Mouse (Mus musculus): ENCODE measurements around the gene Meltf. TPM values are rescaled to one million over a fixed set of nuclear protein-coding genes. Genes with fewer than 3 reads are reported as not detected.
A peak's percentile ranks its signal among the peaks of the same experiment; 100 is the strongest.

The Meltf gene
- total and polyA plus RNA-seq, 3 experiments = not detected

GRCm38 (mm10) chr16:31932840-31933697 is 54.5 kb downstream of the Meltf start:
- Histone ChIP-seq H3K27me3 (ENCODE audit: control insufficient read depth in 1 of 2, insufficient read depth in 2 of 2, low read length in 2 of 2) (no peaks in the 10 kb centered on the region), H3K79me2 (ENCODE audit: control insufficient read depth, insufficient read depth, low read length, poor library complexity) (no peaks in the 10 kb centered on the region), H3K9me3 (replicated peaks; ENCODE audit: insufficient read depth, low read length) (no peaks in the 10 kb centered on the region), H3K9ac (ENCODE audit: control insufficient read depth, low read depth, low read length, poor library complexity, severe bottlenecking) (peak overlapping the region; percentile 39), H3K4me1 (ENCODE audit: control insufficient read depth in 1 of 2, insufficient read depth in 2 of 2, low read length in 2 of 2) (peaks cover 0 to 6% of the 10 kb centered on the region in 2 experiments; a peak in 1 of 4 replicates), H3K27ac (ENCODE audit: control insufficient read depth, low read depth, low read length) (no peak overlapping the region), H3K36me3 (ENCODE audit: control insufficient read depth in 1 of 2, insufficient read depth in 2 of 2, low read length in 2 of 2) (no peaks in the 10 kb centered on the region), H3K4me3 (ENCODE audit: control insufficient read depth in 1 of 2, insufficient read depth in 1 of 2, low read depth in 2 of 2, low read length in 2 of 2) (peak overlapping the region; percentile 49 to 71)
- peak; percentile 94 for DNase-seq (ENCODE audit: low read depth, low spot score)
- TF ChIP-seq CHD2 (IDR thresholded peaks at IDR 0.05; ENCODE audit: low read length) = no peak
- peak; percentile 48 for TF ChIP-seq USF1 (IDR thresholded peaks at IDR 0.05; ENCODE audit: low read depth, low read length)
- TF ChIP-seq MYB (IDR thresholded peaks at IDR 0.05; ENCODE audit: low read depth, low read length) = no peak
- TF ChIP-seq POLR2AphosphoS5 (IDR thresholded peaks at IDR 0.05; ENCODE audit: borderline replicate concordance, low read depth, low read length) = no peak
- TF ChIP-seq TBP (IDR thresholded peaks at IDR 0.05; ENCODE audit: low read depth, low read length) = no peak
- peak; percentile 36; the same call in 1 of the 2 replicates for TF ChIP-seq NELFE (IDR thresholded peaks at IDR 0.05; ENCODE audit: low read depth, low read length)
- TF ChIP-seq ELF1 (IDR thresholded peaks at IDR 0.05; ENCODE audit: low read depth, low read length) = 0 out of 2 replicates have a peak, but pooled peaks have one; percentile 45
- no peak for TF ChIP-seq CHD1 (IDR thresholded peaks at IDR 0.05; ENCODE audit: low read depth, low read length)
- no peak; the same call in 1 of the 2 replicates for TF ChIP-seq KAT2A (conservative IDR thresholded peaks at IDR 0.05; ENCODE audit: low read depth, low read length)
- peak; percentile 86 to 93 (median 93) for TF ChIP-seq CTCF (IDR thresholded peaks at IDR 0.05 in 2 of 3, conservative IDR thresholded peaks at IDR 0.05 in 1 of 3; ENCODE audit: control insufficient read depth in 1 of 3, insufficient read depth in 1 of 3, low read depth in 2 of 3, low read length in 3 of 3, poor library complexity in 1 of 3, severe bottlenecking in 1 of 3)
- TF ChIP-seq TAL1 (IDR thresholded peaks at IDR 0.05; ENCODE audit: low read length) = no peak
- 0 out of 2 replicates have a peak, but pooled peaks have one; percentile 42 for TF ChIP-seq E2F4 (IDR thresholded peaks at IDR 0.05; ENCODE audit: borderline replicate concordance, low read depth, low read length)
- no peak for TF ChIP-seq JUND (IDR thresholded peaks at IDR 0.05; ENCODE audit: low read depth, low read length)
- no peak for TF ChIP-seq UBTF (IDR thresholded peaks at IDR 0.05; ENCODE audit: borderline replicate concordance, insufficient read depth, low read depth, low read length)
- no peak for TF ChIP-seq ZMIZ1 (IDR thresholded peaks at IDR 0.05; ENCODE audit: low read depth, low read length)
- TF ChIP-seq GABPA (IDR thresholded peaks at IDR 0.05; ENCODE audit: low read depth, low read length) = no peak
- TF ChIP-seq TCF12 (IDR thresholded peaks at IDR 0.05; ENCODE audit: low read depth, low read length) = peak; percentile 56
- peak; percentile 79 for TF ChIP-seq SMC3 (IDR thresholded peaks at IDR 0.05; ENCODE audit: low read depth, low read length)
- TF ChIP-seq MXI1 (IDR thresholded peaks at IDR 0.05; ENCODE audit: low read depth, low read length) = peak; percentile 72
- no peak for TF ChIP-seq USF2 (IDR thresholded peaks at IDR 0.05; ENCODE audit: borderline replicate concordance in 1 of 2, insufficient read depth in 1 of 2, low read depth in 1 of 2, low read length in 2 of 2)
- no peak for TF ChIP-seq POLR2AphosphoS2 (IDR thresholded peaks at IDR 0.05; ENCODE audit: low read length)
- TF ChIP-seq EP300 (IDR thresholded peaks at IDR 0.05; ENCODE audit: low read depth in 1 of 2, low read length in 2 of 2) = 0 out of 4 replicates have a peak, but pooled peaks of 1 of the 2 experiments have one; percentile 18
- TF ChIP-seq ETS1 (IDR thresholded peaks at IDR 0.05; ENCODE audit: low read depth, low read length) = peak; percentile 32; the same call in 1 of the 2 replicates
- peak; percentile 95 for TF ChIP-seq MAZ (IDR thresholded peaks at IDR 0.05; ENCODE audit: low read depth, low read length)
- peak; percentile 75 for TF ChIP-seq SIN3A (IDR thresholded peaks at IDR 0.05; ENCODE audit: low read length)
- TF ChIP-seq HCFC1 (IDR thresholded peaks at IDR 0.05; ENCODE audit: low read depth, low read length) = no peak
- peak; percentile 46 for TF ChIP-seq RAD21 (IDR thresholded peaks at IDR 0.05; ENCODE audit: low read depth, low read length)
- peak; percentile 47; the same call in 1 of the 2 replicates for TF ChIP-seq ZC3H11A (IDR thresholded peaks at IDR 0.05; ENCODE audit: low read depth, low read length)
- TF ChIP-seq NRF1 (IDR thresholded peaks at IDR 0.05; ENCODE audit: insufficient read depth, low read depth, low read length, poor library complexity, severe bottlenecking) = no peak
- TF ChIP-seq MEF2A (IDR thresholded peaks at IDR 0.05; ENCODE audit: extremely low read depth, insufficient replicate concordance, low read depth, low read length, poor library complexity, severe bottlenecking) = no peak
- TF ChIP-seq MAFK (IDR thresholded peaks at IDR 0.05; ENCODE audit: borderline replicate concordance, low read depth, low read length) = no peak
- TF ChIP-seq RCOR1 (IDR thresholded peaks at IDR 0.05; ENCODE audit: low read depth, low read length) = 0 out of 2 replicates have a peak, but pooled peaks have one; percentile 32
- TF ChIP-seq GATA1 (IDR thresholded peaks at IDR 0.05; ENCODE audit: low read depth, low read length) = no peak
- 0 out of 4 replicates have a peak, but pooled peaks of 1 of the 2 experiments have one; percentile 24 for TF ChIP-seq POLR2A (IDR thresholded peaks at IDR 0.05; ENCODE audit: control insufficient read depth in 1 of 2, insufficient read depth in 1 of 2, low read depth in 1 of 2, low read length in 2 of 2, poor library complexity in 1 of 2)
- peak; percentile 83 for TF ChIP-seq MYC (IDR thresholded peaks at IDR 0.05; ENCODE audit: low read depth, low read length)
